Mouse (Mus musculus) ES-E14 (cell line): ENCODE measurements at regions not wholly inside any gene's neighbourhood (a gene's known extent, or its start where the extent isn't known, plus 50 kb on each side); places are given as distances from the start of the nearest gene placed in this dataset.

Experiments used
- HCFC1 ChIP-seq: IDR thresholded peaks from 2 replicates; pipeline ENCODE4 v1.6.1; 2012; ENCODE audit warnings: low read length, inconsistent platforms, borderline replicate concordance; ENCODE audit not compliant: insufficient read depth
- MAFK ChIP-seq: IDR thresholded peaks from 2 replicates; pipeline ENCODE4 v1.6.1; 2014; ENCODE audit warnings: mild to moderate bottlenecking, low read depth, low read length, inconsistent platforms; ENCODE audit not compliant: insufficient read depth

- TF ChIP-seq HCFC1 (no peak), MAFK (no peak)
Measured at GRCm38 (mm10) chr1:34722674-34723073, 120.2 kb downstream of the Fam168b start.
